Mouse (Mus musculus) spleen, embryonic (tissue): ENCODE data around the gene Klhl42.

ENCODE experiments used
- CTCF ChIA-PET: fragments of 350-600 bp; sonication (Branson Sonifier 250); formaldehyde crosslinking; loops from one replicate; lab custom pipeline; 2022; lab: Charles Lee

Gene Klhl42

DNA sequence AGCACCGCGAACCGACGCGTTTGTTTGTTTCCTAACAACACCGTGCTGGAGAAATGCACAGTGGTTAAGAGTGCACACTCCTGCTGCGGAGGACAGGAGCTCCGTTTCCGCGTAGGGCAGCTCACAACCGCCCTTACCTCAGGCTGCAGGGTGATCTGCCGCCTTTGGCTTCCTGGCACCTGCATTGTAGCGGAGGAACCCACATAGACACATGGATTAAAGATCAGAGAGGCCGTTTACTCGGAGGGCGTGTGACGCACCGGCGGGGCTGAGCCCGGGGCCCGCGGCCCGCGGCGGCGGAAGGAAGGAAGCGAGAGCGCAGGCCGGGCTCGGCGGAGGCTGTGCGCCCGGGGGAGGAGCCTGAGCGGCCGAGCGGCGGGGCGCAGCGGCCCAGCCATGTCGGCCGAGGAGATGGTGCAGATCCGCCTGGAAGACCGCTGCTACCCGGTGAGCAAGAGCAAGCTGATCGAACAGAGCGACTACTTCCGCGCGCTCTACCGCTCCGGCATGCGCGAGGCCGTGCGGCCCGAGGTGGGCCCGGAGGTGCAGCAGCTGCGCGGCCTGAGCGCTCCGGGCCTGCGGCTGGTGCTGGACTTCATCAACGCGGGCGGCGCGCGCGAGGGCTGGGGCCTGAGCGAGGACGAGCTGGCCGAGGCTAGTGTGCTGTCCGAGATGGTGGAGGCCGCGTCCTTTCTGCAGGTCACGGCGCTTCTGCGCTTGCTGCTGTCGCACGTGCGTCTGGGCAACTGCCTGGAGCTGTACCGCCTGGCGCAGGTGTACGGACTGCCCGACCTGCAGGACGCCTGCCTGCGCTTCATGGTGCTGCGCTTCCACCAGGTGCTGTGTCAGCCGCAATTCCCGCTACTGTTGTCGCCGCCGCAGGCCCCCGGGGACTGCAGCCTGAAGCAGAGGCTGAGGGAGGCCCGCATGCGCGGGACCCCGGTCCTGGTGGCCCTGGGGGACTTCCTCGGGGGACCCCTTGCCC, at the start of gene Klhl42:
Gene Klhl42, plus strand, starts transcription at position 244 of the 985 bp plus-strand sequence.
- CTCF ChIA-PET: no interaction called here

DNA sequence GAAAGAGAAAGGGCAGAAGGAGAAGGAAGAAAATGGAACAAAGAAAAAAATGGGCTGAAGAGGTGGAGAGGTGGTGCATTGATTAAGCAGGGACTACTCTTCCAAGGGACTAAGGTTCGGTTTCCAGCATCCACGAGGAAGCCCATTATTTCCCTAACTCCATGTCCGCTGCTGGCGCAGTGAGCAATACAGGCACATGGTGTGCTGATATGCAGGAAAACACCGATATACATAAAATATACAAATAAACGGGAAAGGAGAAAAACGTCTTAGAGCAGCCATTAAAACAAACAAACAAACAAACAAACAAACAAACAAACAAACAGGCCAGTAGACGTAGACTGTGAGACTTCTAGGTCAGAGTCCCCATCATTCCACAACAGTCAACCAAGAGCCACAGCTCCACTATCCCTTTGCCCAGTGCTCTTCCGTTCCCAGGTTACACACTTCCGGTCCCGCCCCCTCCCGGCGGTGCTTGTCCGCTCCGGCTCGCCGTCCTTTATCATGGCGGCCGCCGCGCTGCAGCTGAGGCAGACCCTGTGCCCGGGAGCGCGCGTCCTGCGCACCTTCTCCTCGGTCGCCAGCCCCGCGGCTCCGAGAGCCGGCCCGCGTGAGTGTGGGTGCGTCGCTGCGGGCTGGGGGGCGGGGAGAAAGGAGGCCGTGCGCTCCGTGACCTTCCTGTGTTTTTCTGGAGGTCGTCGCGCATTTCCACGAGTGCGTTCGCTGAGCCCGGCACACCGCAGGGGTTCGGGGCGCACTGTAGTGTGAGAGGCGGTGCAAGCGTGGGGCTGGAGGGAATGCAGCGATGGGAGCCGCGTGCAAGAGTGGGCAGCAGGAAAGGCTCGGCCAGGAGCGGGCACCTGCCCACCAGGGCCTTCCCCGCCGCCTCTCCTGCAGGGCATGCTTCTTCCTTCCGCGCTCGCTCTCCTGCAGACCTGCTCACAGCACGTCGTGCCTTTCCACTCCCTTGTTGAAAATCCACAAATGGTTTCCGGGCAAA, 48.6 kb upstream of the Klhl42 start, which contains the start of gene Mrps35:
Gene Mrps35, plus strand, starts transcription at position 474 of the 1,000 bp plus-strand sequence.
- CTCF ChIA-PET: no interaction called here

DNA sequence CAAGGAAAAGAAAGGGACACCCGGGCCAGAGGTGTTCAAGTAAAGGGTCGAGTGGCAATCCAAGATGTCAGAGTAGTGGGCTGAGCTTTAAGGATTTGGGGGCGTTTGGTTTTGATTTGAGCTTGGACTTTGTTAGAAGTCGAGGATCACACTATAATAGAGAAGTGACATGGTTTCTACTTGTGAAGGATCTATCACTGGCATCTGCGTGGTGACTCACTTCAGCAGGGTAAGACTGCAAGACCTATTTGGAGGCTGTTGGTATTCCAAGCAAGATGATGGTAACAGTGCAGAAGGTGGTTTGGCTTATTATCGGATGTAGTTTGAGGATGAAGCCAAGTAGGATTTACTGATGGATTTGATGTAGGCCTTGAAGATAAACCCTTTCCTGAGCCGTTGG, 47.5 kb upstream of the Klhl42 start:
- CTCF ChIA-PET: no interaction called here

DNA sequence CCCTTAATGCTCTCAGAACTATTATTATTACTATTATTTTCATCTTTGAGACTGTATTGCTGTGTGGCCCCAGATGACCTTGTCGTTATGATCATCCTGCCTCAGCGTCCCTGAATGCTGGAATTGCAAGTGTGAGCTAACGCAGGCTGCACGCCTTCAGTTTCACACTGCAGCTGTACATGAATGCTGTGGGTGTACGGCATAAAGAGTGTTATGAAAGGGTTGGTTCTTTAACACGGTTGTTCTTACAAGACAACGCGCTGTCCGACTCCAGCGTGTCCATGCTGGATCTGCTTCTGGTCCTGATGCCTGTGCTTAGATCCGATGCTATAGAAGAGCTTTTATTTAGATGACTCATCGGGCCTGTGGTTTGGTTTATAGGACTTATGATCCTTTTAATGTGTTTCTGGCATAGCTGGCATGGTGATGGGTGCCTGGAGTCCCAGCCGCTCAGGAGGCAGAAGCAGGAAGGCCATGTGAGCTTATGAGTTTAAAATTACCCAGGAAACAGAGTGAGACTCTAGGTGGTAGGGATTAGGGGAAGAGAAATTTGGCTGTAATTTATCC, 41.9 kb upstream of the Klhl42 start:
- CTCF ChIA-PET: no interaction called here

DNA sequence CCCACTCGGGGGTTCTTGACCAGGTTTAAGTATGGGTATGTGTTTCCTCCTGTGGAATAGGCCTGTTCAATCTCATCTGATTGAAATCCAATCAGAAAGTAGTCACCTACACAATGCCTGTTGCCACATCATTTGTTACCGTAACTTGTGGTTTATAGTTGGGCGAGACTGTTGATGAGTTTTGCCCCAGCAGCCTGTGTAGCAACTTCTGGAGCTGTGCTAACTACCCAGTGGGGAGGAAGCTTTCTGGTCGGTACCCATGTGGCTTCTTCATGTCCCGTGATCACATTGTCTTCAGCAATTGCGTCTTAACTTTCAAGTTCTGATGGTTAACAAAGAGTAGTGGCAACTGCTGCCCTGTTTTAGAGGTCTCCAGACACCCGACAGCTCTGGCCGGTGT, 39.5 kb upstream of the Klhl42 start:
- CTCF ChIA-PET: no interaction called here

DNA sequence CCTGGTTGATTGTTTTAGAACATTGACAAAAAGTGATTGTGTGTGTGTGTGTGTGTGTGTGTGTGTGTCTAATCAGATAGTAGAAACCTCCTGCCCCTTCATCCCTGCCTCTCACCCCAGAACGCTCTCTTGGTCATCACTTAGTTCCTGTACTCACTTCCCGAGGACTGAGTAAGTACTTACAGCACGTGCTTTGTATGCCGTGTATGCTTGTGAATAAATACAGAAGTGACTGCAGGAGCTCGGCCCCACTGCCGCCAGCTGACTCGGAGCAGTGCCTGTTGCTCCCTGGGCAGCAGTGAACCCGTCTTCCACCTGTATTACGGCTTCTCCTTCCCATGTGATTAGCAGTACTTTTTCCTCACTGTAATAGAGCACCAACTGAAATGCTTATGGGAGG, 38.7 kb upstream of the Klhl42 start:
- CTCF ChIA-PET: interaction anchor here (0.7 kb wide), 1 partner anchor 182 kb away, joined by 4 read pairs; no protein-coding TSS in a partner anchor

DNA sequence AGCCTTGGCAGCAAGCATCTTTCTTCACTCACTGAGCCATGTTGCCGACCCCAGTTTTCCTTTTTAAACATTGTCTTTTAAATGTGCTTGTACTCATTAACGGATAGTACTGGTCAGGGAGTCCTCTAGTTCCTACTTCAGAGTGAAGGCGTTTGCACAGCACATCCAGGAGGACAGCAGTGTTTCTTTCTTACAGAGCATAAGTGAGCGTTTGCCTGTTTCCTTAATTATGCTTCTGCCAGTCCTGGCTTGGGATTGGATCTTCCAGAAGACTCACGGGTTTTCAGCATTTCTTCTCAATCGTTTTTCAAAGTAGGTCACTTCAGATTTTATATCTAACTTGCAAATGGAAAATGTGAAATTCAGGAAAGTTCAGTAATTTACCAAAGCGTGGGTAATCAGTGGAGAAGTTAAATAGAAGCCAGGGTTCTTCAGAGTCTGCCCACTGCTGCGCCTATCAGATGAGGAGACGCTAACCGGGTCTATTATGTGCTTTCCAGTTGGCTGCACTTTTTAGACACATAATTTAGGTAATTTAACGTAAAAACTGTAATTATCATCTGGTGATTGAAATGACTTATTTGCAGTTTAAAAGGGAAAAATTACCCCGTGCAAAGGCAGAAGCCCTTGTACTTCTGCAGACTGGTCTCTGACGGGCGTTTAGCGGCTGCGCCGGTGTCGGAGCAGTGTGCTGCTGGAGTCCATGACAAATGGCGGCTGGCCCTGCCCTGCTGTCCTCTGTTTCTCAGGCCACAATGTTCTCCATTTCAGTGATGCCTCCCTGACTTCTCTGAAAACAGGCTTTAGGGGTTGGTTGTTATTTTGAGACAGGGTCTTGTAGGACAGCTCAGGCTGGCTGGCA, 37.2 kb upstream of the Klhl42 start:
- CTCF ChIA-PET: no interaction called here

DNA sequence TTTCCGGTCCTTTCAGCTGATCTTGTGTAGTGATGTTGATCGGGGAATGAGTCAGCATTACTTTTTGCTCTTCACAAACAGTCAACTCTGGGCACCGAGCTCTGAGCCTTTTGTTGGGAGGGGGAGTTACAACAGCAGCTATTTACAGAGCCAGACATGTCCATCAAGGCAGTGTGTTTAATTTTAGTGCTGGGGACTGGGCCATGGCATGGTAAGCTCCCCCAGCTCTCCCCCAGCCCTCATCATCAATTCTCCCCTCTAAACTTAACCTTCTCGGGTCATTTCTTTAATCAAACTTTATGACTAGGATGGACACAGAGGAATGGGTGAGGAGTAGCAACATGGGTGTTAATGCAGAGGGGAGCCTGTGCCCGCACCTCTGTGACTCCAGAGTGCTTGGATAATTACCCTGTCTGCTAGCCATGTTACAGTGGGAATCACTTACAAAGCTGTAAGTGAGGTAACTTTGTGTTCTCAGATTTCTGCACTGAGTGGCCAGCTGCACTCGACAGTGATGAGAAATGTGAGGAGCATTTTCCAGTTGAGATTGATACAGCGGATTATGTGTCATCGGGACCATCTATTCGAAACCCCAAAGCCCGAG, 35.7 kb upstream of the Klhl42 start:
- CTCF ChIA-PET: no interaction called here

DNA sequence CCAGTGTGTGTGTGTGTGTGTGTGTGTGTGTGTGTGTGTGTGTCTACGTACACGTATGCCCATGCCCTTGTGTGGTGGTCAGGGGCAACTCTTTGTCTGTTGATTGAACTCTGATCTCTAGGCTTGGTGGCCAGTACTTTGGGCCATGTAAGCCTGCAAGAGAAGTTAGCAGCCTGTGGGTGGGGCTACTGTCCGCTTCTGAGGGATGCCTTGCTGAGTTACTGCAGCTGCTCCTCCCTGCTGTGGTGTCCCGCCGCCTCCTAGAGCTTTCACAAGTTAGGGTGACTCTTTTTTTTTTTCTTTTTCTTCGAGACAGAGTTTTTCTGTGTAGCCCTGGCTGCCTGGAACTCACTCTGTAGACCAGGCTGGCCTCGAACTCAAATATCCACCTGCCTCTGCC, 31.9 kb upstream of the Klhl42 start:
- CTCF ChIA-PET: no interaction called here

DNA sequence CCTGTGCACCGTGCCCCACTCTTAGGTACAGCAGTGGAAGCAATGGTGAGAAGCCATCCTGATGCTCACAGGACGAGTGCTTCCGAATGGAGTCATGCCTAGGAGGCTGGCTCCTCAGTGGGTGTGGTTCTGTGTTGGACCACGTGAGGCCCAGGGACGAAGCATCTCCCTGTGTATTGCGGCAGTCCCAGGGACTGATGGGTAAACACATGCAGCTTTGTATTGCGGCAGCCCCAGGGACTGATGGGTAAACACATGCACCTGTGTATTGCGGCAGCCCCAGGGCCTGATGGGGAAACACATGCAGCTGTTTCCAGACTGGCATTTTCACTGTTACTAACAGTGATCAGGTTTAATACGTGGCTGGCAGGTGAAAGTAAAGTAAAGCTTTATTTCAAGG, 29.5 kb upstream of the Klhl42 start:
- CTCF ChIA-PET: no interaction called here

DNA sequence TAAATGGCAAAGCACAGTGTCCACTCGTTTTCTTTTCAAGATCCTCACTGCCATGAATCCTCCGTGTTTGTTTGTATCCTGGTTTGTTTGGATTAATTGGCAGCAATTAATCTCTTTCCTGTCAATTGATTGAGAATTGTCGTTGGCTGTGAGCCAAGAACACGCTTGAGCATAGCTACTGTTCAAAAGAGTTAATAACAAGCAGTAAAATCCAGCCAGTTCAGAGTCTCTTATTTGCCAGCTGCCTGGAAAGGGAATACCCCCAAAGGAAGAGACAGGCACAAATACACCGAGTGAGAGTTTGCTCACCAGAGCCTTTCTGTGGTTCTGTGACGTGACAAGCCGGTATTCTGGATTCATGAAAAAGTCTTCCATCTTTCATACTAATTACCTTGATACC, 29.1 kb upstream of the Klhl42 start:
- CTCF ChIA-PET: no interaction called here

DNA sequence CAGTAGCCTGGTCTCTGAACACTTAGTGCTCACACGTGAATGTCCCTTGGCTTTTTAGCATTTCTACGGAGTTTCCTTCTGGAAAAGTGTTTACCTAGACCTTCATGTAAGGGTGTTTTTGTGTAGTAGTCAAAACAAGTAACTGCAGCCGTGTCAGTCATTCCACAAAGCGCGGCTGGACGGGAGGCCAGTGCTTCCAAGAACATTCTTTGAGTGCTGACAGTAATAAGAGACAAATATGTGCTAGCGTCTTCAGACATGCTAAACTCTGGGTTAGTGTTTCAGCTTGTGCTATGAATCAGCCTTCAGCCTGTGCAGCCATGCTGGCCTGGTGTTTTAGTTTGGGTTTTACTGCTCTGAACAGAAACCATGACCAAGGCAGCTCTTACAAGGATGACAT, 28.5 kb upstream of the Klhl42 start:
- CTCF ChIA-PET: no interaction called here

DNA sequence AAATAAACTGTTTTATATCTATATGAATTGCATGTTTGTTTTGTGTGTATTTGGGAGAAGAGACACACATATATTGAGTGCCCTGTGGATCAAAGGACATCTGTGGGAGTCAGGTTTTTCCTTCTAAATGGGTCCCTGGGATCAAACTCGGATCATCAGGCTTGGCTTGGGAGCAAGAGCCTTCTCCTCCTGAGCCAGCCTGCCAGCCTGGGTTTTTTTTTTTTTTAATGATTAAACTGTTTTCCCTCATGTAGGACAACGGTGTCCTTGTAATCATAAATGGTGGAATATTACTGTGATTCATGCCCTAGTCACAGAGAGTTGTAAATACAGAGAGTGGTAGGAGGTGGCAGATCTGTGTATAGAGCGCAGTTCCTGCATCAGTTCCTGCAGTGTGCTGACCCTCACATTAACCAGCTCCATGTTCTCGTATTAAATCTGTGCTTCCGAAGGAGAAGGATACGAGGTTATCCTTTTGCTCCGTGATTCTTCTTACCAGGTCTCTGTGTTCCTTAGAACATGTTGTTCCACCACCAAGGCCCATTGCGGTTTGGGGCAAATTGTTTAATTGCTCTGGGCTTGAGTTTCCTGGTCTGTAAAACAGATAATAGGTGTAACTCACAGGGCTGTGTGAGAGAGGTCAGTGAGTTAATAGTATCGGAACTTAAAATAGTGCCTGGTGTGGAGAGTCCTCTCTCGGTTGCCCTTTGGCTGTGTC, 26.8 kb upstream of the Klhl42 start:
- CTCF ChIA-PET: no interaction called here

DNA sequence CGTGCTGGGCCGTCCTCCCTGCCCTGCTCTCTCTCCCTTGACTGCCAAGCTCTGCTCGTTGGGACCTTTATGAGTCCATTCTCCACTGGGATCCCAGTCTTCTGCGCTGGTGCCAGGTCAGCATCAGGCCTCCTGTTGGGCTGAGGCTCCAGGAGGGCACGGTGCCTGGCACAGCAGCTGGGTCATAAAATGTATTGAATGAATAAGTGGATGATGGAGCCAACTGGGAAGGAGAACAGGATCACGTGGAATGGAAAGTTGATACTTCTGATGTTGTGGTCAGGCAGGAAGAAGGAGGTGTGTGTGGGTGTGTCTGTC, 26.3 kb upstream of the Klhl42 start:
- CTCF ChIA-PET: no interaction called here

DNA sequence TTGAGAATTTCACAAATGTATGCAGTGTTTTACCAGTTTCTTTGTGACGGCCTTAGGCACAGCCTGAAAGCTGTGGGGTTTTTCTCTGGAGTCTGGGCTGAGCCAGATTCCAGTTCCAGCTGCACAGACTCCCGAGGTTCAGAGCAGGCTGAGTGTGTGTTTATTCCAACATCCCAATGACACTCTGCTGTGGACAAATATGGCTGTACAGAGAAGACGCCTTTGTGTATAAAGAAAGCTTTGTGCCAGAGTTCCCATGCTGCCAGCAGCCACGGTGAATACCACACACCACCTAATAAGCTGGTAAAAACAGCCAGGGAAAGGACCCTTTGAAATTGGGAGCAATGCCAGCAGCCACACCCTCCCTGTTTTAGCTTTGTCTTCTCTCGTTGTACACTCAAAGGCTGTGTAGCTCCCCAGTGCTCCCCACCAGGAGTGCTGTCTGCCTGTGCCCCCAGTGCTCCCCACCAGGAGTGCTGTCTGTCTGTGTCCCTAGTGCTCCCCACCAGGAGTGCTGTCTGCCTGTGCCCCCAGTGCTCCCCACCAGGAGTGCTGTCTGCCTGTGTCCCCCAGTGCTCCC, 15.3 kb upstream of the Klhl42 start:
- CTCF ChIA-PET: no interaction called here

DNA sequence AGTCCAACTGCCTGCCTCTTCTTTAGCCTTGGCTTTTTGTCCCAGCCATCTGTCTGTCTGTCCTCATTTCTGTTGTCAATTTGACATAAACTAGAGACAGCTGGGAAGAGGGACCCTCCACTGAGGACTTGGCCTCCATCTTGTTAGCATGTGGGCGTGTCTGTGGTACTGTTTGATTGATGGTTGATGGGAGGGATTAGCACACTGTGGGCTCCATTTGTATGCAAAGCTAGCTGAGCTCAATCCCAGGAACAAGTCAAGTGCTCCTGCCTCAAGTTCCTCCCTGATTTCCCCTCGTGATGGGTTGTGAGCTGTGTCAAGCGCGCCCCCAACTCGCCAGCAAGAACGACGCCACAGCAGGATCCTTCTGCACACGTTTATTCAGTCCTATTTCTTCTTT, 14.3 kb upstream of the Klhl42 start:
- CTCF ChIA-PET: no interaction called here

DNA sequence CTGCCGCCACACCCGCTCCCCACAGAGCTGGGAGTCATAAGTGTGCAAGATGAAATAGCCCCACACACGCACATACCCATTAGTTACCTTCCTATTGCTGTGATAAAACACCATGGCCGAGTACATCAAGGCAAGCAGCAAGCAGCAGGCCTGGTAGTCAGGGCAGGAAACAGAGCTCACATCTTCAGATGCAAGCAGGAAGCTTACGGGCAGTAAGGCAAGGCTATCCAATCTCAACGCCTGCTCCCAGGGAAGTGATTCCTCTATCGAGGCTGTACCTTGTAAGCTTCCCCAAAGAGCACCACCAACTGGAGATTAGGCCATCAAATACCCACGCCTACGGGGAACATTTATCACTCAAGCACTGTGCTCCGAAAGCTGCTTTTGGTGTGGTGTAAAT, 11.3 kb upstream of the Klhl42 start:
- CTCF ChIA-PET: no interaction called here

DNA sequence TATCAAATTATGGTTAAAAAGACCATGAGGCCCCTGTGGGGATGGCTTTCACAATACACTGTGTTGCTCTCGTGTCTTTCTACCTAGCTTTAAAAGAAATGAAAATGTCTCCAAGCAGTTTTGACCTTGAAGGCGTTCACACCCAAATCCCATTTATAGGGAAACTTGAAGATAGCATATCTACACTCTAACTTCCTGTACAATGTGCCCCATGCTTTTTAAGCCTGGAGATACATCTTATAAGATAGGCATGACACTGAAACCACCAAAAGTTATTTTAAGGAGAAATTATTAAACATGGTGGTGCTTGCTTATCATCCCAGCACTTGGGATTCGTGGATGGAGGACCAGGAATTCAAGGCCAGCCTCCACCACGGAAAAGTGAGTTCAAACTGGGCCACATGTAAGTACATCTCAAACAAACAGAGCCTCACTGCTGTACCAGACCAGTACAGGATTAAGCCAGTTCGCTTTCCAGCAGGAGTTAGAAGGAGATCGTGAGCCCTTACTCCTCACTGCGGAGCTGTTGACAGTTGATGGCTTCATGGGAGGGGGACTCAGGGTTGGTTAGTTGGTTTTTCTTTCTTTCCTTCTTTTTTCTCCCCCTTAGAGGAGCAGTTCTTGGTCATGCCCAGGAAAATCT, 5.7 kb upstream of the Klhl42 start:
- CTCF ChIA-PET: no interaction called here

DNA sequence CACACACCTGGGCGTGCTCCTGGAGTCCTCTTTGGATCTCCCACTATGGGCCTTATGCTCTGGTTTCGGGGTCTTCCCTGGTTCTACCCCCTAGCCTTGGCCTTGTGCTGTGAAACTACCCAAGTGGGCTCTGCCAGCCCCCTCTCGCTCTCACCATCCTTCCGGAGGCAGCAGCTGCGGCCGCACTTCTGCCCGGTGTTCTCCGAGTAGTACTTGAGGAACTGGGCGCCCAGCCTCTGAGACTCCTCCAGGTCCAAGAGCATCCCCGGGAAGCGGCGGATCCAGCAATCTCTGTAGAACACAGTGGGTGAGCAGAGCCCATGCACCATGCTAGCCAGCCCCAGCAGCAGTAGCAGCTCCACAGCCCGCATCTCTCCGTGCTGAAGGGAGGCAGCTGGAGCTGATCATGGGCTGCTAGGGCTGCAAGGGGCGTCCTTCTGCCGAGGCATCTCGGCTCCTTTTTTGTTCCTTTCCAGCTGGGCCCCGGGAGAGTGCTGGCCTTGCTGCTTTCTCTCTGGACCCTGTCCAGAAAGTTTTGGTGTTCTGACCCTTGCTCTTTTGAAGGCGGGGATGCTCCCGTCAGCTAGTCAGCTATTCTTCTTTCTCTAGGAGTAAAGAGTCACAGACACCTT, 4.5 kb upstream of the Klhl42 start, which contains the start of gene Mansc4:
Gene Mansc4, minus strand, starts transcription at position 439 of the 632 bp plus-strand sequence.
- CTCF ChIA-PET: no interaction called here
